Mouse (Mus musculus) ovary, postnatal 10 days (tissue): ENCODE results near the gene Rsrc2.
A peak's percentile ranks its signal among the peaks of the same experiment; 100 is the strongest.

Experiments used
- DNase-seq: peaks from one replicate; pipeline ENCODE4 v3.0.0; 2022; ENCODE audit warnings: low spot score

Gene Rsrc2

GRCm38 (mm10) chr5:123696244-123696643 is 53.0 kb downstream of the Rsrc2 start:
- no peak for DNase-seq

DNA sequence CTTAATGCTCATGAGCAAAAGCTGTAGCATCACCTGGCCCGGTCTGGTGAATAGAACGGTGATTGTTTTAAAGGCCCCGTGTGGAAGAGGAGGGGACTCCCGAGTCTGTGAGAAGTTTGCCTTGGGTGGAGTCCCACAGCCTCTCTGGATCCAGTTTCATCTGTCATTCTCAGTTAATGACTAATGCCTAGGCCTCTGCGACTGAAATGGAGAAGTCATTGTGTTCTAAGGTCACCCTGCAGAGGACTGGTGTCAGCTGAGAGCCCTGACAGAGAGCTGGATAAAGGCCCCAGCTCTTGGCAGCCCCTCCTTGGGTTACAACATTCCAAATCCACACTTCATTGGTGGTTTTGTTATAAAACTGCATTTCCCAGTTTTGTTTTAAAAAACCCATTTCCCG is 54.7 kb downstream of the Rsrc2 start:
- DNase-seq, result no peak

GRCm38 (mm10) chr5:123684221-123685144 is 64.7 kb downstream of the Rsrc2 start, which contains the start of gene Clip1:
TSS of gene Clip1 (minus strand) at chr5:123684618.
- DNase-seq, result peak; percentile 46

- peak; percentile 36 for DNase-seq
Observed at GRCm38 (mm10) chr5:123683377-123684220, 65.6 kb downstream of the Rsrc2 start.

- no peak for DNase-seq
Observed at GRCm38 (mm10) chr5:123683043-123683376, 66.2 kb downstream of the Rsrc2 start.

- DNase-seq, result no peak
Observed at GRCm38 (mm10) chr5:123682372-123682771, 66.8 kb downstream of the Rsrc2 start.

DNA sequence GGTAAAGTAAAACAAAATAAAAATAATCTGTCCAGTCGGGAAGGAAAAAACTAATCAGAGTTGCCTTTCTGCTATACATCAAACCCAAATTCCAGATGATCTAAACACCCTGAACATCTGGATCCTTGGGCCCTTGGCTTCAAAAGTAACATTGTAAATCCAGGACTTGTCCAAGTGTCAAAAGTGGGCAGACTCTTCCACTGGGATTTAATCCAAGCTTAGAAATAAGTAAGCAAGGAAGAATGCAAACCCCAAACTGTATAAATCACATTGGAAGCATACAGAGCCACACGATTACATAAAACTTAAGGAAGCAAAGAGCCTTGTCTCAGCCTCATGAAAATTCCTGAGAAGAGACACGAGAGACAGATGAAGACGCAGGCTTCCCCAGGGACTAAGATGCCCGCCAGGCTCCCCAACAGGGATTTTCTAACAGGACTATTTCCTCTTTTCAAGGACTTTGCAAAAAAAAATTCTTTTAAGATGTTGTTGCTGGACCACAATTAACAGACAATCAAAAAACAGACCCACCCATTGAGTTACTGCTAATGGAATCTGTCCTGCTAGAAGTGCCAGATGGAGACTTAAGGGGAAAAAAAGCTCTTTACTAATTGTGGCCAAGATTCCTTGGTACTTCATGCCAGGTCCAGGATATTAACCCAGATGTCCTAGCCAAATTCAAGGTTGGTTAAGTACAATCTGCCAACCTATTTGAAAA is 69.5 kb downstream of the Rsrc2 start:
- no peak for DNase-seq

GRCm38 (mm10) chr5:123679106-123679505 is 70.1 kb downstream of the Rsrc2 start:
- no peak for DNase-seq
